Mouse (Mus musculus) A20 (cell line): ENCODE measurements around the gene Vsig2.
A peak's percentile ranks its signal among the peaks of the same experiment; 100 is the strongest.

Experiments used
- DNase-seq: peaks from one replicate; pipeline ENCODE4 v3.0.0-alpha.2; 2011; ENCODE audit warnings: low read depth, low spot score

Gene Vsig2

GRCm38 (mm10) chr9:37530888-37531705, 8.0 kb upstream of the Vsig2 start:
- no peak for DNase-seq

GRCm38 (mm10) chr9:37536851-37537250, 2.2 kb upstream of the Vsig2 start:
- no peak for DNase-seq

- DNase-seq: no peak
Observed at GRCm38 (mm10) chr9:37537658-37538250, 1.3 kb upstream of the Vsig2 start.

GRCm38 (mm10) chr9:37540226-37540625, 1.2 kb downstream of the Vsig2 start:
- DNase-seq: no peak

GRCm38 (mm10) chr9:37540701-37541575, 1.9 kb downstream of the Vsig2 start:
- DNase-seq: no peak

- DNase-seq: no peak
Observed at GRCm38 (mm10) chr9:37541851-37542642, 3.0 kb downstream of the Vsig2 start.

GRCm38 (mm10) chr9:37543869-37544440, 4.9 kb downstream of the Vsig2 start:
- DNase-seq: no peak

GRCm38 (mm10) chr9:37544447-37545165, 5.6 kb downstream of the Vsig2 start:
- peak; percentile 77 for DNase-seq

- peak; percentile 11 for DNase-seq
Observed at GRCm38 (mm10) chr9:37545166-37545610, 6.1 kb downstream of the Vsig2 start.

GRCm38 (mm10) chr9:37545847-37546452, 6.9 kb downstream of the Vsig2 start:
- DNase-seq: no peak

GRCm38 (mm10) chr9:37546889-37547288, 7.8 kb downstream of the Vsig2 start:
- DNase-seq: peak; percentile 32

GRCm38 (mm10) chr9:37550435-37550834, 11.4 kb downstream of the Vsig2 start:
- DNase-seq: no peak

- no peak for DNase-seq
Observed at GRCm38 (mm10) chr9:37551751-37552531, 12.9 kb downstream of the Vsig2 start.

GRCm38 (mm10) chr9:37552536-37553293, 13.7 kb downstream of the Vsig2 start, which contains the start of gene Nrgn:
Nrgn (minus strand) TSS chr9:37552904.
- DNase-seq: peak; percentile 64

- no peak for DNase-seq
Observed at GRCm38 (mm10) chr9:37554279-37554678, 15.2 kb downstream of the Vsig2 start.

GRCm38 (mm10) chr9:37554838-37555748, 16.0 kb downstream of the Vsig2 start, which contains the start of gene Siae:
Siae (plus strand) TSS chr9:37555698.
- DNase-seq: no peak

- DNase-seq: no peak
Observed at GRCm38 (mm10) chr9:37556366-37556765, 17.3 kb downstream of the Vsig2 start.
